Mouse (Mus musculus) olfactory bulb, adult 2 months (tissue): ENCODE data around the gene Mthfd1l. TPM values are rescaled to one million over a fixed set of nuclear protein-coding genes. Genes with fewer than 3 reads are reported as not detected.

Source experiments
- H3K27ac ChIP-seq: fragments of 200-500 bp; 2 replicates; pipeline ENCODE4 v1.5.1; 2012; ENCODE audit warnings: low read depth, low read length; ENCODE audit not compliant: insufficient read depth
- H3K4me1 ChIP-seq: fragments of 200-500 bp; 2 replicates; pipeline ENCODE4 v1.6.1; 2012; ENCODE audit warnings: low read length; ENCODE audit not compliant: control insufficient read depth, insufficient read depth
- H3K4me3 ChIP-seq: fragments of 200-500 bp; 2 replicates; pipeline ENCODE4 v1.5.1; 2012; ENCODE audit warnings: mild to moderate bottlenecking, low read depth, low read length, moderate library complexity; ENCODE audit not compliant: insufficient read depth
- CTCF ChIP-seq: fragments of 200-500 bp; IDR thresholded peaks from 2 replicates; pipeline ENCODE4 v1.5.1; 2012; ENCODE audit warnings: low read depth, mild to moderate bottlenecking, low read length, moderate library complexity; ENCODE audit not compliant: insufficient read depth
- POLR2A ChIP-seq: fragments of 200-500 bp; IDR thresholded peaks from 2 replicates; pipeline ENCODE4 v1.6.1; 2012; ENCODE audit warnings: mild to moderate bottlenecking, low read depth, low read length, moderate library complexity; ENCODE audit not compliant: insufficient read depth
- WGBS: fragments of 180-500 bp; shearing (Covaris S2); methylation state at CpG from one replicate; pipeline ENCODE4 v1.1.7; 2018; 5-methylcytosine and 5-hydroxymethylcytosine counted together
- polyA plus RNA-seq: library from polyadenylated mRNA; stranded (reverse); fragments of >200 nt; gene quantifications from 2 replicates; pipeline ENCODE4 v1.2.4, GENCODE M21; 2012; ENCODE audit warnings: low replicate concordance; ENCODE audit not compliant: missing spikeins, insufficient read depth, insufficient read length

The Mthfd1l gene
- polyA plus RNA-seq, 1 experiment: not detected

DNA sequence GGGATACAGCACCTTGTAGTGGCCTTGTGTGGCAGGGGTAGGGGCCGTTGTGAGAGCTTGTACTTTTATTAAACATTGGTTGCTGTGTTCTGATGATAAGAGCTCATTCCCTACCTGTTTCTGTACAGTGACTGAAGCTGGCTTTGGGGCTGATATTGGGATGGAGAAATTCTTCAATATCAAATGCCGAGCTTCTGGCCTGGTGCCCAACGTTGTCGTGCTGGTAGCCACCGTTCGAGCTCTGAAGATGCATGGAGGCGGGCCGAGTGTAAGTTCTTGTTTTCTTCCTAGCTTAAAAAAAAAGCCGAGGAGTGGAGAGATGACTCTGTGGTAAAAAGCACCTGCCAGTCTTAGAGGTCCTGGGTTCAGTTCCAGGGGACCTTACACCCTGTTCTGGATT, 110.7 kb downstream of the Mthfd1l start:
- Histone ChIP-seq H3K4me3 (no peak overlapping the region), H3K4me1 (peaks cover 9% of the 10 kb centered on the region), H3K27ac (no peak overlapping the region)
- no peak for TF ChIP-seq POLR2A
- no peak for TF ChIP-seq CTCF
- 72% methylated on average over 9 of the region's 9 CpGs for WGBS

DNA sequence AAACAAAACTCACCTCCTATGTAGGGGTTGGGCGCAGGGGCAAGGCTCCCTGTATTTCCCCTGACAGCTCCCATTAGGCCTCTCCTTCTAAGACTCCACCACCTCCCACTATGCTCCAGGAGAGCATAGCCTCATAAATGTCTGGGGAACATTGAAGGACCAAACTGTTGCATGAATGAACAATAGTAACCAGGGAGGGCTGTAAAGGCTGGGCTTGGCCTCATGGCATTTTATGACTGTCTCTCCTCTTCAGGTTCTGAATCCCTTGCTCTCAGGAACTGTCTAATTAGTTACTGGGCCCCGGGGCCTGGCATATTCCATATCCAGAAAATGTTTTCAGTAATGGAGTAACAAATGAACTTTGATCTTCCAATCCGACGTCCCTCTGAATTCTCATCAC, 112.0 kb downstream of the Mthfd1l start:
- H3K4me1 ChIP-seq: peaks cover 3% of the 10 kb centered on the region
- H3K4me3 ChIP-seq: no peak overlapping the region
- TF ChIP-seq POLR2A (no peak), CTCF (no peak)
- WGBS: 73% methylated on average over 4 of the region's 4 CpGs
- H3K27ac ChIP-seq: no peak overlapping the region

DNA sequence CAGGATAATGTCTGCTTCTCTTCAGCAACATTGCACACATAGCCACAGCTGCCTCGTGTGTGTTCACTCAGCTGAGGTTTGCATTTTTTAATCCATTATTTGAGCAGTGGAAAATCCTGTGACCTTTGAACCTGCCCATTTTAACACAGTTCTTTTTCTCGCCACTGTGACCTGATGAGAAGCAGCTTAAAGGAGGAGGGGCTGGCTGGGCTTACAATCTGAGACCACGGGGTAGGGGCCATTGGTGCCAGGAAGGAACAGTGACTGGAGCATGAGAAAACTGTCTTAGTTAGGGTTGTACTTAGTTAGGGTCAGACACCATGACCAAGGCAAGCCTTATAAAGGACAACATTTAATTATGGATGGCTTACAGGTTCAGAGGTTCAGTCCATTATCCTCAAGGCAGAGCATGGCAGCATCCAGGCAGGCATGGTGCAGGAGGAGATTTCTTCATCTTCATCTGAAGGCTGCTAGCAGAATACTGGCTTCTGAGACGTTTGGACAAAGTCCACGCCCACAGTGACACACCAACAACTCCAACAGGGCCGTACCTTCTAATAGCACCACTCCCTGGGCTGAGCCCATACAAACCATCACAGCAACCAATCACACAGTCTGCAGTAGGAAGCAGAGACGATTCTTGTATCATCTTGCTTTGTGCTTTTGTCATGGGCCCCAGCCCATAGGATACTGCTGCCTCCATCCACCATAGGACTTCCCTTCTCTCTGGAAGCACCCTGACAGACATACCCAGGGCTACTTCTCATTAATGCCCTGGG, 112.6 kb downstream of the Mthfd1l start:
- WGBS: 68% methylated on average over 7 of the region's 7 CpGs
- no peak overlapping the region for H3K27ac ChIP-seq

DNA sequence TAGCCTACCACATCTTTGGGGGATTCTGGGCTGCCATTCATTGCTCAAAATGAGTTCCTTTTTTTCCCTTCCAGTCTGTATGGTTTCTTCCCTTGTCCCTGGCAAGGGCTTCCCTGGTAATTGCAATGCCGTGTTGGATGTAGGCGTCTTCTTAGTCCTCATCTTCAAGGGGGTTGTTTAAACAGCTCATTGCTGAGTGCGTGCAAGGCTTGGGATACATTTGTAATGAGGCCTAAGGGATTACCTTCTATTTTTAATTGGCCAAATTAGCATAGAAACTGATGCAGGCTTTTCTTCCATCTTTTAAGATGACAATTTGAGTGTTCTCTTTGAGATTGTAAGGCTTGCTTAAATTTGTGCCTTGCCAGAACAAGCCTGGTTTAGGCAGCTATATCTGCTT, 114.6 kb downstream of the Mthfd1l start:
- Histone ChIP-seq H3K4me3 (no peak overlapping the region), H3K4me1 (no peaks in the 10 kb centered on the region), H3K27ac (no peak overlapping the region)
- TF ChIP-seq CTCF: no peak
- no peak for TF ChIP-seq POLR2A
- 31% methylated on average over 3 of the region's 3 CpGs for WGBS

More for the DNA sequence above, 112.6 kb downstream of the Mthfd1l start:
- TF ChIP-seq POLR2A: no peak
- no peak for TF ChIP-seq CTCF
- H3K4me3 ChIP-seq: no peak overlapping the region
- H3K4me1 ChIP-seq: no peaks in the 10 kb centered on the region

DNA sequence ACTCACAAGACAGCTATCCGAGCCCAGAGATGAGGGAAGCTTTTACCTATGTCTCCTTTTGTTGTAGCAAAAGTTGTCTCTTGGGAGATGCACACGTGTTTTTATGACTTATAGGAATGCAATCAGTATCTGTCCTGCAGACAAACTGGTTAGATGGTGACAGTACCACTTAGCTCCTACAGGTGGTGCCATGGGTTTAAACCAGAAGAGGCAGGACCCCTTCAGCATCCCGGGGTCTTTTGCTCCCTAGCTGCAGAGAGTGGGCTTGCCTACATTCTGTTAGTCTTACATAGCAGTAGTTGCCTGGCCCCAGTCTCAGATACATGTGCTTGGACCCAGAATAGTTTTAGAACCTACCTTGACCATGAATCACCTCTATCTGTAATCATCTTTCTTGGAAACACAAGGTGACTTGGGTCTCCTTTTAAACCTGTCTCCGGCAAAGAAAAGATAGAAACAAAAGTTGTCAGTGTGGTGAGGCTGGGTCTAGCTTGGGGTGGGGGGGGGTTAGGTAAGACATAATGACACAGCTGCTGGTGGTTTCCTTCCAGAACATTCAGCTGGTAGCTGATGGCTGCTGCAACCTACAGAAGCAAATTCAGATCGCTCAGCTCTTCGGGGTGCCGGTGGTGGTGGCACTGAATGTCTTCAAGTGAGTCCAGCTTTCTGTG, 116.0 kb downstream of the Mthfd1l start:
- H3K27ac ChIP-seq: no peak overlapping the region
- no peaks in the 10 kb centered on the region for H3K4me1 ChIP-seq
- TF ChIP-seq CTCF: no peak
- no peak overlapping the region for H3K4me3 ChIP-seq
- 77% methylated on average over 7 of the region's 7 CpGs for WGBS

DNA sequence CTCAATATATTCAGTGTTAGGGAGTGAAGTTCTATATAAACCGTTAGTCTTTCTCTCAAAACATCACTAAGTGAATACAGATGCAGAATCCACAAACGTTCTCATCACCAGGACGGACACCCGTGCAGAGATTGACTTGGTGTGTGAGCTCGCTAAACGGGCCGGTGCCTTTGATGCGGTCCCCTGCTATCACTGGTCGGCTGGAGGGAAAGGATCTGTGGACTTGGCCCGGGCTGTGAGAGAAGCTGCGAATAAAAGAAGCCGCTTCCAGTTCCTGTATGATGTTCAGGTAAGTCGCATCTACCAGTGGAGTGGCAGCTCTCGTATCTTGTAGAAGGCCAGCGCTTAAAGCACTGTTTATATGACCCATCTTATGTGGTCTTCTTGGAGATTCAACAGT, 117.0 kb downstream of the Mthfd1l start:
- 92% methylated on average over 15 of the region's 15 CpGs for WGBS
- Histone ChIP-seq H3K4me3 (no peak overlapping the region), H3K4me1 (no peaks in the 10 kb centered on the region), H3K27ac (no peak overlapping the region)
- no peak for TF ChIP-seq CTCF
- TF ChIP-seq POLR2A: no peak

DNA sequence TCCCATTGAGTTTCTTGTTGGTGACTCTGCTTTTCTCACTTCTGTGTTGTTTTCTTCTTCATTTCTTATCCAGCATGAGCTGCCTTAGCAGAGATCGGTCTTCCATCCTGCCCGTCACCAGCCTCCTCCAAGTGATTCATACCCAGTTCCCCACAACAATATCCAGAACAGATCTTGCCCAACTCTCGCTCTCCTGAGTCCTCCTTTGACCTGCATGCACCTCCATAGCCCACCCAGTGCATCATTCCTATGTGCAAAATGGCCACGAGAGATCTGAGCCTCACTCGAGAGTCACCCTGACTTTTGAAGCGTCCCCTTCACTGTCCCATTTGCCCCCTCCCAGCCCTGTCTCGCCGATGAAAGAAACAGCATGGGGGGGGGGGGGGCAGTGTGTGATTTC, 120.1 kb downstream of the Mthfd1l start:
- no peaks in the 10 kb centered on the region for H3K4me1 ChIP-seq
- TF ChIP-seq CTCF (no peak), POLR2A (no peak)
- no peak overlapping the region for H3K27ac ChIP-seq
- WGBS: 90% methylated on average over 8 of the region's 8 CpGs
- H3K4me3 ChIP-seq: no peak overlapping the region

DNA sequence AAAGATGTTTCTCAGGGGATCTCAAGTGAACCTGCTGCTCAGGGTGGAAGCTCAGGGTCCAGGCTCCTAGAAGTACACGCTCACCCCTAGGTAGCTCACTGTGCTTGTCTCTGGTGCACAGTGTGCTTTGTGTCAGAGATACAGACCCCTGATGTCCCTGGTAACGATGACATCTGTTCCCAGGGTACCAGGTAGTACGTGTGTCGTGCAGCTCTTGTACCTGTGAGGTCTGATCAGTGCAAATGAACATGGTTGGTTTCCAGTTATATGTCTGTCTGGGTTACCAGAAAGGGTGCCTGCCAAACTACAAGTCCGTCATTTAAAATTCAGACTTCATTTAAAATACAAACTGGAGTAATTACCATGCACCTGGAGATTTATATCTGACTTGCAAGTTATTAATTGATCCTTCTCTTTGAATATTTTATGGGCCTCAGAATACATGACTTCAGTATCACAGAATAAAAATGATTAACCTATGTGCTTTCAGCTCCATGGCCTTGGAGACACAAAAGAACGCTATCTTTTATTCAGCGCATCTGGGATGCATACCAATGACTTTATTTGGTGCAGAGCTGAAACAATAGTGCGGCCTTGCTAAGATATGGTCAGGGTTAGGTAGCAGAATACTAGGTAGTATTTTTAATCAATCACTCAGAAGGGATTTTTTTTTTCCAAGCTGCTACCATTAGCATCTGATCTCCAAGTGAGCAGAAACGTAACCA, 121.3 kb downstream of the Mthfd1l start:
- WGBS: 94% methylated on average over 9 of the region's 9 CpGs
- H3K4me1 ChIP-seq: no peaks in the 10 kb centered on the region
- H3K4me3 ChIP-seq: no peak overlapping the region
- TF ChIP-seq POLR2A: no peak
- no peak for TF ChIP-seq CTCF
- H3K27ac ChIP-seq: no peak overlapping the region

DNA sequence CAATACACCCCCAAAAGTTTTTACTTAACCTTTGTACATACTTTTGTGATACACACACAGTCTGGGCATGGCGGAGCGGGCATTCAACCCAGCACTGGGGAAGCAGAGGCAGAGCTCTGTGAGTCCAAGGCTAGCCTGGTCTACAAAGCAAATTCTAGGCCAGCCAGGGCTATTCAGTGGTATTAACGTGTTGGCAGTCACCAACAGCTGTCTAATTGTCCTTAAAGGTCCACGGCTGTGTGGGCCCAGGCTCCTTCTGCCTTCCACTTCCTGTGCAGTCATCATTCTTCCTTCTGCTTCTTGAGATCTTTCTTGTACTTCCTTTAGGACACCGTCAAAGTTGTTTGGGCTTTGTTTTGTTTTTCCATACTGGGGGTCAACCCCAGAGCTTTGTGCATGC, 123.2 kb downstream of the Mthfd1l start:
- TF ChIP-seq CTCF: no peak
- no peak for TF ChIP-seq POLR2A
- no peak overlapping the region for H3K4me3 ChIP-seq
- no peak overlapping the region for H3K27ac ChIP-seq
- no peaks in the 10 kb centered on the region for H3K4me1 ChIP-seq
- WGBS: 87% methylated on average over 5 of the region's 5 CpGs
